Mouse (Mus musculus): ENCODE measurements around the gene Gsx2.

Gene Gsx2

GRCm38 (mm10) chr5:75075383-75075941 is at the start of gene Gsx2:
Gsx2 (plus strand) TSS chr5:75075601.
- DNase-seq (ENCODE audit: low spot score in 2 of 2): no peak

- no peak for DNase-seq (ENCODE audit: low spot score in 2 of 2)
Measured at GRCm38 (mm10) chr5:75035475-75035874, 39.9 kb upstream of the Gsx2 start.

GRCm38 (mm10) chr5:75039307-75039706 is 36.1 kb upstream of the Gsx2 start:
- no peak for DNase-seq (ENCODE audit: low spot score in 2 of 2)

- DNase-seq (ENCODE audit: low spot score in 2 of 2): no peak
Measured at GRCm38 (mm10) chr5:75043011-75043445, 32.4 kb upstream of the Gsx2 start.

- peak in 1 of 2 experiments; percentile 10 for DNase-seq (ENCODE audit: low spot score in 2 of 2)
Measured at GRCm38 (mm10) chr5:75043621-75044301, 31.6 kb upstream of the Gsx2 start.

- DNase-seq (ENCODE audit: low spot score in 2 of 2): peak; percentile 43 to 63
Measured at GRCm38 (mm10) chr5:75044310-75044904, 31.0 kb upstream of the Gsx2 start, which contains the start of gene Chic2. Chic2 (minus strand) TSS chr5:75044774.

GRCm38 (mm10) chr5:75045371-75045770 is 30.0 kb upstream of the Gsx2 start:
- no peak for DNase-seq (ENCODE audit: low spot score in 2 of 2)

- DNase-seq (ENCODE audit: low spot score in 2 of 2): no peak
Measured at GRCm38 (mm10) chr5:75046681-75047321, 28.6 kb upstream of the Gsx2 start.

GRCm38 (mm10) chr5:75051109-75051508 is 24.3 kb upstream of the Gsx2 start:
- no peak for DNase-seq (ENCODE audit: low spot score in 2 of 2)

GRCm38 (mm10) chr5:75063177-75063576 is 12.2 kb upstream of the Gsx2 start:
- DNase-seq (ENCODE audit: low spot score in 2 of 2): no peak

- DNase-seq (ENCODE audit: low spot score in 2 of 2): no peak
Measured at GRCm38 (mm10) chr5:75066715-75067114, 8.7 kb upstream of the Gsx2 start.

GRCm38 (mm10) chr5:75067125-75067756 is 8.2 kb upstream of the Gsx2 start:
- DNase-seq (ENCODE audit: low spot score in 2 of 2): no peak

GRCm38 (mm10) chr5:75070132-75070531 is 5.3 kb upstream of the Gsx2 start:
- DNase-seq (ENCODE audit: low spot score in 2 of 2): no peak

- DNase-seq (ENCODE audit: low spot score in 2 of 2): no peak
Measured at GRCm38 (mm10) chr5:75070656-75071375, 4.6 kb upstream of the Gsx2 start.

- no peak for DNase-seq (ENCODE audit: low spot score in 2 of 2)
Measured at GRCm38 (mm10) chr5:75071951-75072350, 3.5 kb upstream of the Gsx2 start.

- DNase-seq (ENCODE audit: low spot score in 2 of 2): no peak
Measured at GRCm38 (mm10) chr5:75072532-75072931, 2.9 kb upstream of the Gsx2 start.

- no peak for DNase-seq (ENCODE audit: low spot score in 2 of 2)
Measured at GRCm38 (mm10) chr5:75073167-75073566, 2.2 kb upstream of the Gsx2 start.

- no peak for DNase-seq (ENCODE audit: low spot score in 2 of 2)
Measured at GRCm38 (mm10) chr5:75073684-75074083, 1.7 kb upstream of the Gsx2 start.

GRCm38 (mm10) chr5:75074132-75074531 is 1.3 kb upstream of the Gsx2 start:
- DNase-seq (ENCODE audit: low spot score in 2 of 2): no peak

GRCm38 (mm10) chr5:75074537-75075382 is 641 bp upstream of the Gsx2 start:
- no peak for DNase-seq (ENCODE audit: low spot score in 2 of 2)
